Mouse (Mus musculus) cortical plate, adult 2 months (tissue): ENCODE measurements around the gene Mrpl2. TPM values are rescaled to one million over a fixed set of nuclear protein-coding genes. Genes with fewer than 3 reads are reported as not detected.

ENCODE experiments used
- H3K27ac ChIP-seq: fragments of 200-500 bp; 2 replicates; pipeline ENCODE4 v1.5.1; 2012; ENCODE audit warnings: low read length, control low read depth, inconsistent platforms; ENCODE audit not compliant: insufficient read depth
- H3K4me1 ChIP-seq: fragments of 200-500 bp; 2 replicates; pipeline ENCODE4 v1.6.1; 2011; ENCODE audit warnings: low read length; ENCODE audit not compliant: control insufficient read depth, insufficient read depth
- H3K4me3 ChIP-seq: fragments of 200-500 bp; 2 replicates; pipeline ENCODE4 v1.5.1; 2011; ENCODE audit warnings: mild to moderate bottlenecking, low read length, control low read depth; ENCODE audit not compliant: insufficient read depth
- CTCF ChIP-seq: fragments of 200-500 bp; IDR thresholded peaks from 2 replicates; pipeline ENCODE4 v1.5.1; 2011; ENCODE audit warnings: mild to moderate bottlenecking, control low read depth, low read length; ENCODE audit not compliant: insufficient read depth; ENCODE audit errors: extremely low read depth
- POLR2A ChIP-seq: fragments of 200-500 bp; IDR thresholded peaks from 2 replicates; pipeline ENCODE4 v1.6.1; 2011; ENCODE audit warnings: mild to moderate bottlenecking, low read length, control low read depth; ENCODE audit not compliant: insufficient read depth; ENCODE audit errors: extremely low read depth
- polyA plus RNA-seq: library from polyadenylated mRNA; depleted of rRNA; stranded (reverse); fragments of >200 nt; gene quantifications from 2 replicates; pipeline ENCODE4 v1.2.3, GENCODE M21; 2012

The Mrpl2 gene
- polyA plus RNA-seq, 1 experiment = 46.2 TPM

GRCm38 (mm10) chr17:46651755-46652547 is 5.9 kb downstream of the Mrpl2 start:
- Histone ChIP-seq H3K4me1 (peaks cover 7% of the 10 kb centered on the region), H3K27ac (no peak overlapping the region), H3K4me3 (no peak overlapping the region; the same call in 1 of the 2 replicates)
- no peak for TF ChIP-seq POLR2A
- TF ChIP-seq CTCF = no peak

- peaks cover 6% of the 10 kb centered on the region for H3K4me1 ChIP-seq
- H3K4me3 ChIP-seq = no peak overlapping the region
- TF ChIP-seq POLR2A (no peak), CTCF (no peak)
- H3K27ac ChIP-seq = no peak overlapping the region
Measured at GRCm38 (mm10) chr17:46656054-46656453, 10.0 kb downstream of the Mrpl2 start.

- Histone ChIP-seq H3K4me1 (no peaks in the 10 kb centered on the region), H3K4me3 (no peak overlapping the region), H3K27ac (no peak overlapping the region)
- no peak for TF ChIP-seq CTCF
- TF ChIP-seq POLR2A = no peak
Measured at GRCm38 (mm10) chr17:46661351-46661750, 15.3 kb downstream of the Mrpl2 start.

GRCm38 (mm10) chr17:46661981-46662380 is 16.0 kb downstream of the Mrpl2 start:
- H3K4me3 ChIP-seq = no peak overlapping the region
- TF ChIP-seq CTCF = no peak
- no peak for TF ChIP-seq POLR2A
- no peaks in the 10 kb centered on the region for H3K4me1 ChIP-seq
- H3K27ac ChIP-seq = no peak overlapping the region

- no peak overlapping the region for H3K27ac ChIP-seq
- H3K4me3 ChIP-seq = no peak overlapping the region
- no peak for TF ChIP-seq CTCF
- no peak for TF ChIP-seq POLR2A
- no peaks in the 10 kb centered on the region for H3K4me1 ChIP-seq
Measured at GRCm38 (mm10) chr17:46662730-46663129, 16.7 kb downstream of the Mrpl2 start.

- Histone ChIP-seq H3K4me3 (no peak overlapping the region), H3K27ac (no peak overlapping the region), H3K4me1 (no peaks in the 10 kb centered on the region)
- TF ChIP-seq CTCF (no peak), POLR2A (no peak)
Measured at GRCm38 (mm10) chr17:46667712-46668111, 21.7 kb downstream of the Mrpl2 start.

GRCm38 (mm10) chr17:46669911-46670310 is 23.9 kb downstream of the Mrpl2 start:
- Histone ChIP-seq H3K4me1 (peaks cover 2% of the 10 kb centered on the region), H3K27ac (no peak overlapping the region), H3K4me3 (no peak overlapping the region)
- TF ChIP-seq POLR2A (no peak), CTCF (no peak)

- no peak within 1 kb of the TSS for H3K27ac ChIP-seq
- H3K4me1 ChIP-seq = peaks cover 4% of the 10 kb centered on the region
- TF ChIP-seq CTCF (no peak), POLR2A (peak; percentile 85)
- peak within 1 kb of the TSS; percentile 70 for H3K4me3 ChIP-seq
Measured at GRCm38 (mm10) chr17:46673850-46674529, 28.0 kb downstream of the Mrpl2 start, which contains the start of gene Rrp36. TSS of gene Rrp36 (minus strand) at chr17:46674352.

- H3K4me3 ChIP-seq = peak overlapping the region; percentile 70; the same call in 1 of the 2 replicates
- no peak overlapping the region for H3K27ac ChIP-seq
- H3K4me1 ChIP-seq = peaks cover 5% of the 10 kb centered on the region
- TF ChIP-seq CTCF = no peak
- no peak for TF ChIP-seq POLR2A
Measured at GRCm38 (mm10) chr17:46674530-46675283, 28.7 kb downstream of the Mrpl2 start.
